Mouse (Mus musculus): ENCODE results near the gene Rsbn1l.

Gene Rsbn1l

DNA sequence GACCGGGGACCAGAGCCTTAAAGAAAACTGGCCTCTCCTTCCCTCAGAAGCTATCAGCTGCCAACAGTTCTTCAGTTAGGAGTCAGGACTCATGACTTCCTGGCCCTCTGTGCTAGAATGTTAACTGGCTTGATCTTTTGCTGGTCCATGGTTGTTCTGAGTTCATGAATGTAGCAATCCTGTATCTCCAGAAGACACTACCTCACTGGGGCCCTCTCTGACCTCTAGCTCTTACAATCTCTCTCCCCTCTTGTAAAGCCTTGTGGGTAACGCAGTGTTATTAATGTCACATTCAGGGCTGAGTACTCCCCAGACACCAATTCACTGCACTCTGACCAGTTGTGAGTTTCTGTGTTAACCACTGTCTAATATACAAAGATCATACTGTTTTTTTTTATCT, 51.6 kb downstream of the Rsbn1l start:
- Histone ChIP-seq H3K27me3 (ENCODE audit: control insufficient read depth, insufficient read depth, low read length, poor library complexity, severe bottlenecking) (no peaks in the 10 kb centered on the region), H3K36me3 (ENCODE audit: control insufficient read depth, insufficient read depth, low read length, poor library complexity, severe bottlenecking) (peaks cover 17% of the 10 kb centered on the region; the same call in 1 of the 2 replicates)
- no peak for DNase-seq (ENCODE audit: low read depth, low spot score)

DNA sequence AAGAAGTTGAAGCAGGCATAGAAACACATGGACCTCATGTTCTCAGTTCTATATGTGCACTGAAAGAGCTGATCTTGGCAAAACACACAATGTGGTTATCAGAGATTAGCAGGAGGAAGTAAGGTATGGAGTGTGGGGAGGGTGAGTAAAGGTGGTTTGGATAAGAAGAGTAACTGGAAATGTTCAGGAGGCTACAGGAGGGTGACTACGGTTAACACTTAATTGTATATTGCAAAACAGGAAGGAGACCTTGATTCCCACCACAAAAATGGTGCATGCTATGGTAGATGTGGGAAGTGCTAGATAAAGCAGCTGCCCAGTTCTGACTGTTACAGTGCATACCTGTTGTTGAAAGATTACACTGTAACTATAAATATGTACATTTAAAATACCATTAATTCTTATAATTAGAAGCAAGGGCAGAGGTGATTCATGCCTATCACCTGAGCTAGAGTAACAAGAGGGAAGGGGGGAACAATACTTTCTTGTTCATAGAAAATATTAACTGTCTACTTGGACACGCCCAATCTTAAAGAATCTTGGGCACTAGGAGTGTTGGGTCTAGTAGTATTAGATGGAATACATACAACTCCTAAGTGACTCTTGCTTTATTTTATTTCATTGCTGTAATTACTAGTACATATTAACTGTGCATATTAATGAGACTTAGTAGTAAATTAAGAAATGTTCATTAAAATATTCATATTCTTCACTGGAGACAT, 58.6 kb downstream of the Rsbn1l start:
- no peaks in the 10 kb centered on the region for H3K27me3 ChIP-seq (ENCODE audit: control insufficient read depth, insufficient read depth, low read length, poor library complexity, severe bottlenecking)
- peaks cover 17% of the 10 kb centered on the region; the same call in 1 of the 2 replicates for H3K36me3 ChIP-seq (ENCODE audit: control insufficient read depth, insufficient read depth, low read length, poor library complexity, severe bottlenecking)
- no peak for DNase-seq (ENCODE audit: low read depth, low spot score)

DNA sequence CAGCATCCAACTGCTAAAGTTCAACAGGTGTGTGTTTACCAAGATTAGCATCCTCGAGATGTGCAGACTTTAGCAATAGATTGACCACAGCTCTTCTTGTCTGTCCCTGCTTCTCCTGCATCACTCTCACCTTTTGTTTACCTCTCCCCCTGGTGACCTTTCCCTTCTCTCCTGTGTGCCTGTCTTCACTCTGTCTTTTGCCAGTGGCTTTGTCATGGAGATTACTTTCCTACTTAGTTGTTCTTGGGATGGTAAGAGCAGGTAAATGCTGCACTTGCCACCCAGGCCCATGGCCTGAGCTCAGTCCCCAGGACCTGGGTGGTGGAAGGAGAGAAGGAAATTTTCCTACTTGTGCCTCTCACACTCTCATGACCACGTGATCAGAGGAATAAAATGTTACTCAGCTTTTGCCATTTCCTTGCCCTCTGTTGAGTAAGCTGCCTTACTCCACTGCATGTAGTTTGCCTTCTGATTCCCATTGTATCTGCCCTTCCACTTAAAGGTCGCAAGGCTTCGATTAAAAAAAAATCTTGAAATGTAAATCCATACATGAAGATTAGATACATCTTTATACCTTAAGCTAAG, 72.1 kb downstream of the Rsbn1l start:
- peaks cover 4% of the 10 kb centered on the region; the same call in 1 of the 2 replicates for H3K36me3 ChIP-seq (ENCODE audit: control insufficient read depth, insufficient read depth, low read length, poor library complexity, severe bottlenecking)
- H3K27me3 ChIP-seq (ENCODE audit: control insufficient read depth, insufficient read depth, low read length, poor library complexity, severe bottlenecking): no peaks in the 10 kb centered on the region
- no peak for DNase-seq (ENCODE audit: low read depth, low spot score)

DNA sequence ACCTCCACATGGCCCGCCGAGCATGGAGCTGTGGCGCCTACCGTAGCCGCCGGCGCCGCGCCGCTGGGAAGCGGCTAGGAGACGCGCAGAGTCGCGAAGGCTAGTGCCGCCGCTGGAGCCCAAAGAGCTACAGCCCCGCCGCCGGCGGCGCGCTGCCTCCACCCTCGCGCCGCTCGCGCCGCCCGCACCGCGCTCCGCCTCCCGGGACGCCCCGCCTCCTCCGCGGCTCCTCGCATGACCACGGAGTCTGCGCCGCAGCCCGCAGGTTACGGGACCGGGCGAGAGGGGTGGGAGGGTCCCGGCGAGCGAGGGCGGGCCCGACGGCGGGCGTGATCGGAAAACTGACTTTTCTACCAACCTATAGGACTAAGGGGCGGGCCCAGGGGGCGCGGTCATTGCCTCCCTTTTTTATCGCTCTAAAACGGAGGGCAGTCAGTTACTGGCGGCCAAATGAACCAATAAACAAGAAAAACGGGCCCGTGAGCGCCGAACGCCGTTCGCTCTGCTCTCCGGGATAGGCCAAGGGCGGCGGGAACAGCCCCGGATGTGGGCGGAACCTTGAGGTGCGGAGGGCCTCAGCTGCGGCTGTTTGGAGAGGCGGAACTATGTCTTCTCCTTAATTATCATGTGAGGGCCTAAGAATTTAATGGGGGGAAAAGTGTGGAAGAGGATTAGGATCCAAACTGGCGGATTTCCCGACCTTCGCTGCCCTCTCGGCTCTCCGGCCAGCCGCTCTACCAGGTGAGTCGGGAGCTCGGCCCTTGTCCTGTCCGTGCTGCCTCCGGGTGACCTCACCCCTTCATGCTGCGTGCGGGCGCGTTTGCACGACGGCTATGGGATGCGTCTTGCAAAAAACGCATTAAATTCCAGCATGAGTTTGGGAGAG, 74.0 kb downstream of the Rsbn1l start, which contains the start of the genes Phtf2 and Tmem60:
Gene Phtf2, minus strand, starts transcription at position 210 of the 886 bp plus-strand sequence.
Gene Tmem60, plus strand, starts transcription at position 277 of the 886 bp plus-strand sequence.
- no peaks in the 10 kb centered on the region for H3K27me3 ChIP-seq (ENCODE audit: control insufficient read depth, insufficient read depth, low read length, poor library complexity, severe bottlenecking)
- DNase-seq (ENCODE audit: low read depth, low spot score): peak; percentile 99
- no peaks in the 10 kb centered on the region for H3K36me3 ChIP-seq (ENCODE audit: control insufficient read depth, insufficient read depth, low read length, poor library complexity, severe bottlenecking)

DNA sequence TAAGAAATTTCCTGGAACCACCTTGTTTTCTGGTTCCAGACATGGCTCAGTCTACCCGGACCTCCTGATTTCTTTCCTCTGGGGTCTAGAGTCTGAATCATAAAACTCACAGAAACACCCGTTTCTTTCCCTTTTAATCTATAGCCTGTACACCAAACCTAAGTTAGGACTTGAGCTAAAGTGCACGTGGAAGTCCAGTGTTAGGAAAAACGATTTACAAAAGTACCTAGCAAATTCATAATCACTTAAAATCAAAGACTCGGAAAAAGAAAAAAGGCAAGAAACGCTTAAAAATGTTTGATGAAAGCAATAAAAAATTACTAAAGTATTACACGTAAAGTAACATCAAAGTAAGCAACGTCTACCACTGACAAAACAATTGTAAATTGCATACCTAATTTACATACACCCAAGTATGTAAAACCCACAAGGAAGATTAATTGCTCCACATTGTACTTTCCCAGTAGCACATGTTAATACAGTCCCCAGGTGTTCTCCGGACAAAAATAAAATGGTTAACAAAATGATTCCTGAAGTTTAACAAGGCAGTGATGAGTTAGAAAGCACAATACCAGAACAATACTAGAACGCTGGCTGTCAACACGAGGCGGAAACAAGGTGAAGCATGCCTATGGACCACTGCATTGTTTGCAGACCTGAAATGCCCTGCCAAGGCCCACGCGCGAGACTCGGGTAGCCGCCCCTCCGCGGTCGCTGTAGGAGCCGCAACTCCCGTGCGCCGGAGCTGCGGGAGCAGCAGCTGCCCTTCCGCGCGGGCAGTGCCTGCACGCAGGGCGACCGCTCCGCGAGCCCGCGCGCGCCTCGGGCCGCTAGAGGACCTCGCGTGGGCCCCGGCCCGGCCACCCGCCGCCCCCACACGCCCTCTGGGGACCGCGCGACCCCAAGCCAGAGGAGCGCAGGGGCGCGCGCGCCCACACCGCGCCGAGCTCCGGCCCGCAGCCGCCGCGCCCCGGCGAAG, 75.1 kb downstream of the Rsbn1l start:
- Histone ChIP-seq H3K27me3 (ENCODE audit: control insufficient read depth, insufficient read depth, low read length, poor library complexity, severe bottlenecking) (no peaks in the 10 kb centered on the region), H3K36me3 (ENCODE audit: control insufficient read depth, insufficient read depth, low read length, poor library complexity, severe bottlenecking) (no peaks in the 10 kb centered on the region)
- DNase-seq (ENCODE audit: low read depth, low spot score): peak; percentile 60

DNA sequence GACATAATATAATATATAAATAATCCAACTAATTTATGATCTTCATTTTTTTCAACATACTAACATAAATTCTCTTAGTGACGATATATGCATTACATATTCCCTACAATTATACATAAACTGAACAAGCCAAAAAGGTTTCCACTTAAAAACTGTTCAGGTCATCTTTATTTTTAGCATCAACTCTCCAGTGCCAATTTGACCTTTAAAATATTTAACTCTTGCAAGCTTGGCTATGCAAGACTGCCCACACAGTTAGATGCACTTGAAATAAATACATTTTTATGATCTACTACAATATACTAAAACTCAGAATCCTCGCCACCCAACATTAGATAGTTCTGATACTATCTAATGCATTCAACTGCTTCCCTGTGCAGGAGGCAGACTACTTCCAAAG, 75.8 kb downstream of the Rsbn1l start:
- Histone ChIP-seq H3K27me3 (ENCODE audit: control insufficient read depth, insufficient read depth, low read length, poor library complexity, severe bottlenecking) (no peaks in the 10 kb centered on the region), H3K36me3 (ENCODE audit: control insufficient read depth, insufficient read depth, low read length, poor library complexity, severe bottlenecking) (no peaks in the 10 kb centered on the region)
- DNase-seq (ENCODE audit: low read depth, low spot score): no peak

DNA sequence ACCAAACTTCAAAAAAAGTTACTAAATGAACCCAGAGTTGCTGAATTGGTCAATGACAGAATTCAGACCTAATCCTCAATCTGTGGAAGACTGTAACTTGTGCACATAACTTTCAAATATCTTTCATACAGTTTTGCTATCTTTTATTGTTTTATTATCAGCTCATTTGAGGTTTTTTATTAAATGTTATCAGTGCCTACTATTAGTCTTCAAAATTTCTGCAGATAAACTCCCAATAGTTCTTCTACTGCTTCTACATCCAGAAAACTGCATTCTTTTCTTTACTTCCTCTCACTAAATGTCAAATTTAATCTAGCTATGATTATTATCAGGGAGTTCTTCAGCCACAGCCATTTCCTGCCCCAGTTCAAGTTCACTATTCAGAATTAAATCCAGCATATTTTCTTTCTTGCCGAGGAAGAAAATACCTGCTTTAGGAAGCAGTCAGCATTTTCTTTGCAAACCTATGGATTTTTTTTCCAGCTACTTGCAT, 79.2 kb downstream of the Rsbn1l start:
- no peak for DNase-seq (ENCODE audit: low read depth, low spot score)

DNA sequence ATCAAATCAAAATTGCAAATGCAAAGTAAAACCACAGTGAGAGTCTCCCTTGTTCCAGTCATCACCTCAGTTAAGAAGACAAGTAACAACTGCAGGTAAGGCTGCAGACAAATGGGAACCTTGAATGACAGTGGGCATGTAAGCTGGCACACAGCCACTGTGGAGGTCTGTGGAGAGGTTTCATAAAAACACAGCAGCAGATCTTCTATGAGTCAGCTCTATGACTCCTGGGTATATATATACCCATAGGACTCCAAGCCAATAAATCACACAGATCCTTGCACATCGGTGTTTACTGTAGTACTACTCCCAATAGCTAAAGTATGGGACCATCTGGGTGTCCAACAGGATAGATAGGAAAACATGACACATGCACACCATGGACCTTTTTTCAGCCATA, 83.1 kb downstream of the Rsbn1l start:
- no peak for DNase-seq (ENCODE audit: low read depth, low spot score)
- H3K27me3 ChIP-seq (ENCODE audit: control insufficient read depth, insufficient read depth, low read length, poor library complexity, severe bottlenecking): no peaks in the 10 kb centered on the region
- H3K36me3 ChIP-seq (ENCODE audit: control insufficient read depth, insufficient read depth, low read length, poor library complexity, severe bottlenecking): no peaks in the 10 kb centered on the region

More for the DNA sequence above, 79.2 kb downstream of the Rsbn1l start:
- no peaks in the 10 kb centered on the region for H3K36me3 ChIP-seq (ENCODE audit: control insufficient read depth, insufficient read depth, low read length, poor library complexity, severe bottlenecking)
- no peaks in the 10 kb centered on the region for H3K27me3 ChIP-seq (ENCODE audit: control insufficient read depth, insufficient read depth, low read length, poor library complexity, severe bottlenecking)

DNA sequence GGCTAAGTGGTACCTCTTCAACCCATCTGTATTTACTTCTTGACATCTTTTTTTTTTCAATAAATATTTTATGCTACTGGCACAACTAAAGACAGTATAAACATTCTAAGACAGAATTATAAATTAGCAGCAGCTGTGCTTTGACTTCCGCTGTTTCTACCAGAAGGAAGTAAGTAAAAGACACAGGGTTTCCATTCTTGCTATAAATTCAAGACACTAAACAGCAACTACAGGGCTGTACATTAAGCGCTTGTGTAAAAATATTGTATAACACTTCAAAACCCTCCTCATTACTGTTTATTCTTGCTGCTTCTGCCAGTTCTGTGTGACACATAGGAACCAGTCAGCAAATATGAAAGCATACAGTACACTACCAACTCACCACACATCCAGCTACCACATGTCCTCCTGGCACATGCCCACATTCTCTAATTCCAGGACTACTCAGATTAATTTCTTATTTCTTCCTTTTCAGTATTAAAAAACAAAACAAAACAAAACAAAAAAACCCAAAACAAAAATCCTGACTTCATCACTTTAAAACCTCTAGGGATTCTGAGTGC, 90.9 kb downstream of the Rsbn1l start:
- Histone ChIP-seq H3K36me3 (ENCODE audit: control insufficient read depth, insufficient read depth, low read length, poor library complexity, severe bottlenecking) (no peaks in the 10 kb centered on the region), H3K27me3 (ENCODE audit: control insufficient read depth, insufficient read depth, low read length, poor library complexity, severe bottlenecking) (no peaks in the 10 kb centered on the region)
- DNase-seq (ENCODE audit: low read depth, low spot score): peak; percentile 45

DNA sequence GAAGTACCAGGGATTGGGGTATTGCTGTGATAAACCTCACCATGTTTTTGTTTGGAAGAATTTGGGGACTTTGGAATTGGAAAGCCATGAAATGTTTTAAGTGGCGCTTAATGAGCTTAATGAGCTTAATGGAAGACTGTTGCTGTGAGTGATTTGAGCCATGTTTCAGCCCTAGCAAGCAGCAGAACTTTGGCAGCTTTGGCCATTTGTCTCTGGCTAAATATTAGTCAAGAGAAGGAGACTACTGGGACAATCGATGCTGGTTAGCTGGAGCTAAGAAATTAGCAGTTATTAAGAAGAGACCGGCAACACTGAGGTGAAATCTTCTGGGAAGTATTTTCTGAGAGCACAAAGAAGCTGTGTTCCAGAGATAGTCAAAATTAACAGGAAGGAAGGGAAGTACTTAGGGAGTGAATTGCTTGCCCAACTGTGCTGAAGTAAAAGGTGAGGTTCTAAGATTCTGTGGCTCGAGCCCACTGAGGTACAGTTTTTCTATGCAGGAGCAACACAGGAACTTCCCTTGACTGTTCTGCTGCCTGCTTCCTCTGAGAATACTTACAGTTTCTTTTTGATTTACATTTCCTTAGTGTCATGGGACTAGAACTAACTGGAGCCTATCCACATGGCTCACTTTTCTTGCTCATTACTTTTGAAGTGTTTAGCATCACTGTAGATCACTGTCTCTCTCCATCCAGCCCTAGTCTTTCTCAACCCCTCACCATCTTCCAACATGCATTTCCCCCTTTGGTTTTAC, 91.8 kb downstream of the Rsbn1l start:
- peak; percentile 78 for DNase-seq (ENCODE audit: low read depth, low spot score)
- no peaks in the 10 kb centered on the region for H3K36me3 ChIP-seq (ENCODE audit: control insufficient read depth, insufficient read depth, low read length, poor library complexity, severe bottlenecking)
- no peaks in the 10 kb centered on the region for H3K27me3 ChIP-seq (ENCODE audit: control insufficient read depth, insufficient read depth, low read length, poor library complexity, severe bottlenecking)

DNA sequence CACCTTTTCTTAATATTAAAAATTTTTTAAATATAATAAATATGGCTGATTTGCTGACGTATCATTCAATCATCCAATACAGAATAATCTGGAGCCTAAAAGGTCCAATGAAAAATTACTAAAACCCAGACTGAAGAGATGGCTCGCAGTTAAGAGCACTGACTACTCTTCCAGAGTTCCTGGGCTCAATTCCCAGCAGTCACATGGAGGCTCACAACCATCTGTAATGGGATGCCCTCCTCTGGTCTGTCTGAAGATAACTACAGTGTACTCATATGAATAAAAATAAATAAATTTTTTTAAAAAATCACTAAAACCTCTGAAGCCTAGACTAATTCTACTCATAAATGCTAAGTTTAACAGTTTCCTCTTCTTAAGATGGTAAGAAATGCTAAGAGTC, 94.3 kb downstream of the Rsbn1l start:
- Histone ChIP-seq H3K36me3 (ENCODE audit: control insufficient read depth, insufficient read depth, low read length, poor library complexity, severe bottlenecking) (no peaks in the 10 kb centered on the region), H3K27me3 (ENCODE audit: control insufficient read depth, insufficient read depth, low read length, poor library complexity, severe bottlenecking) (no peaks in the 10 kb centered on the region)
- DNase-seq (ENCODE audit: low read depth, low spot score): no peak

DNA sequence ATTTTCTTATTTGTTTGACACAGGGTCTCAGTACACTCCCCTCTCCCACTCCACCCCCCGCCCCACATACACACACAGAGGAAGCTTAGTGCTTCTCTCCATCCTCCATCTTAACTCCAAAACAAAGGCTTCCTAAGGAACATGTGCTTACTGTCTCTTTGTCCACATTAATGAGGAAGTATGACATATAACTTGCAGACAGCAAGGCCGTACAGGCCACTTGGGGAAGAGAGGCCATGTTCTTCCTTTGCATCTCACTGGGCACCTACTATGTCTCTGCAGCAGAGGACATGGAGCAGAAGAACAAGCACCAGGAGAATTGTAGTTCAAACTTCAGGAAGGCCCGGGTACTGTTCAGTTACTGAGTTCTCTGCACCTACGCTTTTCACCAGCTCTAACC, 95.6 kb downstream of the Rsbn1l start:
- Histone ChIP-seq H3K36me3 (ENCODE audit: control insufficient read depth, insufficient read depth, low read length, poor library complexity, severe bottlenecking) (no peaks in the 10 kb centered on the region), H3K27me3 (ENCODE audit: control insufficient read depth, insufficient read depth, low read length, poor library complexity, severe bottlenecking) (no peaks in the 10 kb centered on the region)
- no peak for DNase-seq (ENCODE audit: low read depth, low spot score)

DNA sequence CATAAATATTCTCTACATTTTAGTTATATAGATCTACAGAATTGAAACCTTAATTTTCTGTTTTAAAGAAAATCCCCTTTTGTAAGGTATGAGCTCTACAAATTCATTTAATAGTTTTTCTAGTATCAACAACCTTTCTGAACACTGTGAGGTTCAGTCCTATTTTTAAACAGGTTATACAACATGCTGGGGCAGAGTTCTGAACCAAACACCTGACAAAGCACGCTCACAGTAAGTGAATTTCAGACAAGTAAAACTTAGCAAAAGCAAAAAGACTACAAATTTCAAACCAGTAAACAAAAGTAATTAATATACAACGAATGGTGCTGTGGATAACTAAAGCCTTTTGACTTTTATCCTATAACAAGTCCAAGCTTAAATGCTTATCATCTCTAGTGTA, 97.8 kb downstream of the Rsbn1l start:
- Histone ChIP-seq H3K27me3 (ENCODE audit: control insufficient read depth, insufficient read depth, low read length, poor library complexity, severe bottlenecking) (no peaks in the 10 kb centered on the region), H3K36me3 (ENCODE audit: control insufficient read depth, insufficient read depth, low read length, poor library complexity, severe bottlenecking) (no peaks in the 10 kb centered on the region)
- no peak for DNase-seq (ENCODE audit: low read depth, low spot score)

Measured in splenic B cell, adult 2 months (primary cell).